Mouse (Mus musculus): Measurements from ENCODE around the gene Gng3. TPM values are rescaled to one million over a fixed set of nuclear protein-coding genes. Genes with fewer than 3 reads are reported as not detected.

Gng3 gene
- polyA plus RNA-seq, 1 experiment from 2014 or later, result 60.0 TPM

Small RNAs within 50 kb of the gene (microRNA-seq; reads per million reads assigned to microRNA genes)
- gene Mir5136, result not detected

Other genes with a start within 250 kb of the Gng3 start
- gene Slc22a8, start 247.9 kb downstream of the Gng3 start, polyA plus RNA-seq (2016; fragmentation: Nextera tagmentation; extraction: Ambion mirVana), result 0.07 and 0.12 TPM in 2 replicates
- 0.06 and 0.47 TPM in 2 replicates for gene Slc22a6, start 221.2 kb downstream of the Gng3 start, polyA plus RNA-seq (2016; fragmentation: Nextera tagmentation; extraction: Ambion mirVana)
- not detected in 2 replicates for gene Chrm1, start 175.4 kb downstream of the Gng3 start, polyA plus RNA-seq (2016; fragmentation: Nextera tagmentation; extraction: Ambion mirVana)
- gene Slc3a2, start 115.8 kb downstream of the Gng3 start, polyA plus RNA-seq (2016; fragmentation: Nextera tagmentation; extraction: Ambion mirVana), result 139 and 144 TPM in 2 replicates
- gene Wdr74, start 103.4 kb downstream of the Gng3 start, polyA plus RNA-seq (2016; fragmentation: Nextera tagmentation; extraction: Ambion mirVana), result 105 and 121 TPM in 2 replicates
- gene 1700092M07Rik, start 98.5 kb downstream of the Gng3 start, polyA plus RNA-seq (2016; fragmentation: Nextera tagmentation; extraction: Ambion mirVana), result 3.2 and 3.3 TPM in 2 replicates
- gene Stx5a, start 97.8 kb downstream of the Gng3 start, polyA plus RNA-seq (2016; fragmentation: Nextera tagmentation; extraction: Ambion mirVana), result 94.9 and 103 TPM in 2 replicates
- 253 and 282 TPM in 2 replicates for gene Nxf1, start 82.1 kb downstream of the Gng3 start, polyA plus RNA-seq (2016; fragmentation: Nextera tagmentation; extraction: Ambion mirVana)
- gene Tmem223, start 68.2 kb downstream of the Gng3 start, polyA plus RNA-seq (2016; fragmentation: Nextera tagmentation; extraction: Ambion mirVana), result 189 and 205 TPM in 2 replicates
- gene Tmem179b, start 64.7 kb downstream of the Gng3 start, polyA plus RNA-seq (2016; fragmentation: Nextera tagmentation; extraction: Ambion mirVana), result 50.0 and 55.2 TPM in 2 replicates
- 47.5 and 47.6 TPM in 2 replicates for gene Taf6l, start 52.8 kb downstream of the Gng3 start, polyA plus RNA-seq (2016; fragmentation: Nextera tagmentation; extraction: Ambion mirVana)
- gene Polr2g, start 40.6 kb downstream of the Gng3 start, polyA plus RNA-seq (2016; fragmentation: Nextera tagmentation; extraction: Ambion mirVana), result 169 and 176 TPM in 2 replicates
- gene Zbtb3, start 36.6 kb downstream of the Gng3 start, polyA plus RNA-seq (2016; fragmentation: Nextera tagmentation; extraction: Ambion mirVana), result 7.5 and 7.8 TPM in 2 replicates
- gene Ttc9c, start 19.9 kb downstream of the Gng3 start, polyA plus RNA-seq (2016; fragmentation: Nextera tagmentation; extraction: Ambion mirVana), result 69.0 and 74.5 TPM in 2 replicates
- gene Hnrnpul2, start 19.2 kb downstream of the Gng3 start, polyA plus RNA-seq (2016; fragmentation: Nextera tagmentation; extraction: Ambion mirVana), result 4.3 and 4.4 TPM in 2 replicates
- not detected in 2 replicates for gene AC129217.1, start 9.4 kb downstream of the Gng3 start, polyA plus RNA-seq (2016; fragmentation: Nextera tagmentation; extraction: Ambion mirVana)
- 55.2 and 63.4 TPM in 2 replicates for gene Bscl2, start 1.7 kb downstream of the Gng3 start, polyA plus RNA-seq (2016; fragmentation: Nextera tagmentation; extraction: Ambion mirVana)
- gene Lrrn4cl, start 11.6 kb upstream of the Gng3 start, polyA plus RNA-seq (2016; fragmentation: Nextera tagmentation; extraction: Ambion mirVana), result 0.57 TPM in 2 replicates
- 203 and 205 TPM in 2 replicates for gene Ubxn1, start 32.3 kb upstream of the Gng3 start, polyA plus RNA-seq (2016; fragmentation: Nextera tagmentation; extraction: Ambion mirVana)
- gene Uqcc3, start 41.7 kb upstream of the Gng3 start, polyA plus RNA-seq (2016; fragmentation: Nextera tagmentation; extraction: Ambion mirVana), result 58.2 and 61.1 TPM in 2 replicates
- gene Lbhd1, start 44.5 kb upstream of the Gng3 start, polyA plus RNA-seq (2016; fragmentation: Nextera tagmentation; extraction: Ambion mirVana), result 110 and 133 TPM in 2 replicates
- gene Gm49403, start 44.7 kb upstream of the Gng3 start, polyA plus RNA-seq (2016; fragmentation: Nextera tagmentation; extraction: Ambion mirVana), result not detected in 2 replicates
- 134 and 159 TPM in 2 replicates for gene 1810009A15Rik, start 49.7 kb upstream of the Gng3 start, polyA plus RNA-seq (2016; fragmentation: Nextera tagmentation; extraction: Ambion mirVana)
- 0.17 TPM in 1 of 2 replicates, not detected in the other for gene Gm49416, start 49.7 kb upstream of the Gng3 start, polyA plus RNA-seq (2016; fragmentation: Nextera tagmentation; extraction: Ambion mirVana)
- 54.8 and 56.7 TPM in 2 replicates for gene Ints5, start 53.8 kb upstream of the Gng3 start, polyA plus RNA-seq (2016; fragmentation: Nextera tagmentation; extraction: Ambion mirVana)
- gene Ganab, start 58.9 kb upstream of the Gng3 start, polyA plus RNA-seq (2016; fragmentation: Nextera tagmentation; extraction: Ambion mirVana), result 118 and 120 TPM in 2 replicates
- 58.7 and 64.0 TPM in 2 replicates for gene B3gat3, start 81.2 kb upstream of the Gng3 start, polyA plus RNA-seq (2016; fragmentation: Nextera tagmentation; extraction: Ambion mirVana)
- gene Rom1, start 90.2 kb upstream of the Gng3 start, polyA plus RNA-seq (2016; fragmentation: Nextera tagmentation; extraction: Ambion mirVana), result 3.5 and 4.2 TPM in 2 replicates
- gene Eml3, start 90.4 kb upstream of the Gng3 start, polyA plus RNA-seq (2016; fragmentation: Nextera tagmentation; extraction: Ambion mirVana), result 22.9 and 23.5 TPM in 2 replicates
- 178 and 191 TPM in 2 replicates for gene Mta2, start 102.7 kb upstream of the Gng3 start, polyA plus RNA-seq (2016; fragmentation: Nextera tagmentation; extraction: Ambion mirVana)
- gene Tut1, start 114.7 kb upstream of the Gng3 start, polyA plus RNA-seq (2016; fragmentation: Nextera tagmentation; extraction: Ambion mirVana), result 36.5 and 40.2 TPM in 2 replicates
- gene Eef1g, start 127.8 kb upstream of the Gng3 start, polyA plus RNA-seq (2016; fragmentation: Nextera tagmentation; extraction: Ambion mirVana), result 438 and 514 TPM in 2 replicates
- 6.6 and 8.8 TPM in 2 replicates for gene Ahnak, start 150.1 kb upstream of the Gng3 start, polyA plus RNA-seq (2016; fragmentation: Nextera tagmentation; extraction: Ambion mirVana)
- gene Scgb1a1, start 248.8 kb upstream of the Gng3 start, polyA plus RNA-seq (2016; fragmentation: Nextera tagmentation; extraction: Ambion mirVana), result not detected in 2 replicates